Mouse (Mus musculus) thymus, postnatal 10 days (tissue): Measurements from ENCODE around the gene Lysmd1.
A peak's percentile ranks its signal among the peaks of the same experiment; 100 is the strongest.

Experiments used
- DNase-seq, 2 experiments: peaks; one replicate each; pipeline ENCODE4 v3.0.0; 2021; ENCODE audit warnings: low spot score in 2 of 2

The Lysmd1 gene

DNA sequence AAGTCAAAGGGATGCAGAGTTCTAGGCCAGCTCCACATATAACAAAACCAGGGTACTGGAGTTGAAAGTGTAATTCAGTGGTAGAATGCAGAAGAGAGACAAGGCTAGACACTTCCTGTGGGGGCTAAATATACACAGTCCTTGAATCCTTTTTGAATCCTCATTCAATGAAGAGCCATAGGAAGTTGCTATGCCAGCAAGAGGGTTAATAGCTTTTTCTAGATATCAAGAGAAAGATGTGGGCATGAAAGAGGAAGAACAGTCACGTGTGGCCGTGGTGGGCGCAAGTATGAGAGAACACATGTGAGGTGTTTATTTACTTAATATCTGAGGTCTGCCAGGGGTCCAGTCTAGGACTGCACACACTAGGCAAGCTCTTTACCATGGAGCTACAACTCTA, 2.4 kb downstream of the Lysmd1 start:
- no peak for DNase-seq

DNA sequence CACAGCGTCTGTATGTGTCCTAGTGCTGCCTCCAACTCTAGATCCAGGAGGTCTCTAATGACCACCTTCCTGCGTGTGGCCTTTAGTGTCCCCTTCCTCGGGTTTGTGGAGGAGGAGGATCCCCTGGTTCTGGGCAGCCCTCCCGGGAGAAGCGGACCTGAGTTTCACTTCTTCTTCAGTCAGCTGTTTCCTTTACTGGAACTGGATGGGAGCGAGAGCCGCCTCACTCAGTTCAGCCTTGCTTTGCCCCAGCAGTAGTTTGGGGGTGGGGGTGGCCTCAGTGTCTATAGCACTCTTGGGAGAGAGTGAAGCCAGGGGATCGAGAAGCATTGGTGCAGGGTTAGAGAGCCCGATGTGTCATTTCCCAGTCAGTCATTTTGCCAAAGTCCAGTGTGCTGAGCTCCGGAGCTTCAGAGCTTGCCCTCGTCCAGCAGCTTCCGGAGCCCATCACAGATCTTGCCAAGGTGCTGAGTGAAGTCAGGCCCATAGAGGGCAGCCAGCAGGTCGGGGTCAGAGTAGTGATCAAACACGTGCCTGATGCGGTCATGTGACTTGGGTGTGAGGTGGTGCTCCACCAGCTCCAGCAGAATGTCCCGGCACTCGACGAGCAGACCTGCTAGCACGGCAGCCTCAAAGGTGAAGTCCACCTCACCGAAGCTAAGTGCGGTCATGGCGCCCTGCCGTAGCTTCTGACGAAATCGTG, 5.8 kb downstream of the Lysmd1 start:
- DNase-seq: no peak

DNA sequence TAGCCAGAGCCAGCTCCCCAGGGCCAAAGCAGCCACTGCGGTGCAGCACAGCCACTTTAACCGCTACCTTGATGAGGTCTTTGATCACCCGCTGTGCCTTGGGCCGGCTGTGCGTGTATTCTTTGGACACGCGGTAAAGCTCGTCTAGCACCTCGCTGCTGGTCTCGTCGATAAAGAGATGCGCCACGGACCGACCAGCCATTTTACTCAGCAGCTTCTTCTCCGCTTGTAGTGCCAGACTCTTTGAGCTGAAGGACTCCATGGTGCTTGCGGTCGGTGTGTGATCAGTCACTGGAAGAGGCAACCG, 6.4 kb downstream of the Lysmd1 start:
- no peak for DNase-seq

DNA sequence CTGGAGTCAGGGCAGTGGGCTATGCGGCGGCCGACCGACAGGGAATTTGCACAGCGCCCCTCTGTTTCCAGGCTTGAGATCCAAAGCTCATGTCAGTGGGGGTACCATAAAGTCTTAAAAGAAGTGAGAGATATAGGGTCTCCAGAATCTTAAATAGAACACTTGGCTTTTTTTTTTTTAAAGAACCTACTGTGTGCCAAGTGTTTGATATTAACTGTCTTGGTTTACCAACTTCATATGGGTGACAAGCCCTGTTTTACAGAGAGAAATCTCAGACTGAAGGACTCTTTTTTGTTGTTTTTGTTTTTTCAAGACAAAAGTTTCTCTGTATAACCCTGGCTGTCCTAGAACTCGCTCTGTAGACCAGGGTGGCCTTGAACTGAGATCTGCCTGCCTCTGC, 6.9 kb downstream of the Lysmd1 start:
- DNase-seq: no peak

DNA sequence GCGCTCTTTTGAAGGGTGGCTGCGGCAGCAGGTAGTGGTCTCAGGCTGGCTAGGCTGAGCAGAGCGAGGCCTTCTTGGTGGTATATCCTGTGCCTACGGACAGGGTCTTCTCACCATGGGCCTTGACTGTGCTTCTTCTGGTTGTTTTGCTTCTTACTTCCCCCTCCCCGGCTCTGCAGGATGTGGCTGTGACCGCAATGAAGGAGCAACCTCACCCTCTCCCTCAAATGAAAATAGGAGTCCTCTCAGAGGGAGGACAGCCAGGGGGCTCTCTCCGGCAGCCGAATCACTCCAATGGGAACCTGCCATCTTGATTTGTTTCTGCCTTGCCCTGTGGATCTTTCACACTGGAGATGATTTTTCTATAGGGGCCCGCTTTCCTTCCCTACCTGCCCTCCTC, 7.6 kb downstream of the Lysmd1 start:
- DNase-seq: peak; percentile 78 to 82

DNA sequence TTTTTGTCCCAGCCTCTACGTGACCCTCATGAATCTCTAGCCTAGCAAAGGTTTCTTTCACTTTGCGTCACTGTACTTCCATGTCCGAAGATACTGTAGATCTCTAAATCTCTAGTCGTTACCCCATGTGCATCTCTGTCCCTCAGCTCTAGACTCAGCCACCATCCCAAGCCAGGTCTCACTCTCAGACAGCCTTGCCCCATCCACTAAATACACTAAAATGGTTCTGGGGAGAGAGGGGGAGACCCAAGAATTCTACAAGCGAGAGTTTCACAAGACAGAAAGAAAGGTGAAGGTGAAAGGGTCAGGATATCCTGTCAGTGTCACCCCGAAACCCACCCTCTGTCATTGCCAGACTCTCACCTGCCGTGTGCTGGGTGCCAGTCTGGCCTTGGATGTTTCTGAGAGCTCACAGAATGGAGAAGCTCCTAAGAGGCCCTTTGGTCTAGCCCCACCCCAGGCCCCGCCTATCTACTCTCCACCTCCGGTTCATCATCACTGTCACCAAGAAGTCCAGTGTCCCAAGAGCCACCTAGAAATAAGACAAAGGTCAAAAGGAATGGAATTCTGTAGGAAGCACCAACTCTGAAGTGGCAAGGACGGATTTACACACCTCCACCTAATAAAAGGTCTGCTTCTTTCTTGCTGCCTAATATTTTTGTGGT, 8.2 kb downstream of the Lysmd1 start, which contains the start of gene Tnfaip8l2:
TSS of gene Tnfaip8l2 (minus strand) at position 409 of the 665 bp plus-strand sequence.
- DNase-seq: peak; percentile 53 to 54

DNA sequence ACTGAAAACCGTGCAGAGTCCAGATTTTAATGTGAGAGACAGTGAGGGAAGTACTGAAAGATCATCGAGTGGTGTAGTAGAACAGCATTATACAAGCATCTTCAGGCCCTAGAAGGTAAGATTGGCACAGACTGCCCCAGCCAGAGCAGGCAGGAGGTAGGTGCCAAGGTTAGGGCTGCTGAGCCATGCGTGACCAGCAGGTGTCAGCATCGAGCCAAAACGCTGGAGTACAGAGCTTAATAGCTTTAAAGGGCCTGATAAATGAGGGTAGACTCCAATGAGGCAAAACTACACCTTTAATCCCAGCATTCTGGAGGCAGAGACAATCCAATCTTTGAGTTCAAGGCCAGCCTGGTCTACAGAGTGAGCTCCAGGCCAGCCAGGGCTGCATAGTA, 8.7 kb downstream of the Lysmd1 start:
- peak; percentile 81 to 92 for DNase-seq

DNA sequence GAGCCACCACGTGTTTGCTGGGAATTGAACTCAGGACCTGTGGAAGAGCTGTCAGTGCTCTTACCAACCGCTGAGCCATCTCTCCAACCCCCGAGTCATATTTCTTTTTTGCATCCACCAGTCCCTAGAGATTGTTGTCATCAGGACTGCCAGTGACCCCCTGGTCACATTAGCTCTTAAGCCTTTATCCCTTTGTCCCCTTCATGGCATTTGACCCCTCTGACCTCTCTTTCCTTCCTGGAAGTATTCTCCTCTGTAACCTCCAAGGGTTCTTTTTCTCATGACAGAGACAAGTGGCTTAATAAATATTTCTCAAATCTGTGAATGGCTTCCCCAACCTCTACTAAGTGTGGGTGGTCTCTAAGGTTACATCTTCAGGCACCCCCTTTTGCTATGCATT, 14.0 kb downstream of the Lysmd1 start:
- no peak for DNase-seq

DNA sequence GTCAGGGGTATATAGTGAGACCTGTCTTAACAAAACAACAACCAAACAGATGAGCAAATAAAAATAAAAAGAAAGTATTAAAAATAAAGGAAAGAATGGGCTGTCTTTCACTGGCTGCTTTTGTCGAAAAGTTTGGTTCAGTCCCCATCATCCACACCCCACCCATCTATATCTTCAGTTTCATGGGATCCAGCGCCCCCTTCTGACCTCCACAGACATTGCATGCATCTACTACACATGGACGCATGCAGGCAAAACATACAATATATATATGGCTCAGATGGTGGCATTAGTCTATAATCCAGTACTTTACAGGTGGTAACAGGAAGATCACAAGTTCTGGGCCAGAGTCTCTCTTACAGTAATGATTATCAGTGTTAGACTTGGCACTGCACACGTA, 20.0 kb downstream of the Lysmd1 start:
- DNase-seq: peak in 1 of 2 experiments; percentile 69

DNA sequence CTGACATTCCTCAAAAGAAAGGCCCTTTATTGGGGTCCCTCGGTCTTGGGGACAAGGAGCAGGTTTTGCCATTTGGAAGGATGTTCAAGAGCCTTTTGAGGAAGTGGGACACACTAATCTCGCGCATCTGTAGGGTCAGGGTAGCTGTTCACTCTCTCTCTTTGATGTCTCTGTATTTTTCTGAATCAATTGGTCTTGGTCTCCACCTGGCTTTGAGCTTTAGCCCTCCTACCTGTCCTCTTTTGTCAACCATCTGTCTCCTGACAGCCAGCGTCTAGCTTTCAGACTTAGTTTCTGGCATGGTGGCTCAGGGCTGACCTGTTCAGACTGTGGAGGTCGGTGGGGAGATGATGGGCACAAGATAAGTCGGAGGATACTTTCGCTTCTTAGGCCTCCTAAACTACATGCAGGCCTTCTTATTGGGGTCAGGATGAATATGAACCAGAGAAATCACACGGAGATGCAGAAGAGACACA, 25.7 kb downstream of the Lysmd1 start:
- DNase-seq: no peak

DNA sequence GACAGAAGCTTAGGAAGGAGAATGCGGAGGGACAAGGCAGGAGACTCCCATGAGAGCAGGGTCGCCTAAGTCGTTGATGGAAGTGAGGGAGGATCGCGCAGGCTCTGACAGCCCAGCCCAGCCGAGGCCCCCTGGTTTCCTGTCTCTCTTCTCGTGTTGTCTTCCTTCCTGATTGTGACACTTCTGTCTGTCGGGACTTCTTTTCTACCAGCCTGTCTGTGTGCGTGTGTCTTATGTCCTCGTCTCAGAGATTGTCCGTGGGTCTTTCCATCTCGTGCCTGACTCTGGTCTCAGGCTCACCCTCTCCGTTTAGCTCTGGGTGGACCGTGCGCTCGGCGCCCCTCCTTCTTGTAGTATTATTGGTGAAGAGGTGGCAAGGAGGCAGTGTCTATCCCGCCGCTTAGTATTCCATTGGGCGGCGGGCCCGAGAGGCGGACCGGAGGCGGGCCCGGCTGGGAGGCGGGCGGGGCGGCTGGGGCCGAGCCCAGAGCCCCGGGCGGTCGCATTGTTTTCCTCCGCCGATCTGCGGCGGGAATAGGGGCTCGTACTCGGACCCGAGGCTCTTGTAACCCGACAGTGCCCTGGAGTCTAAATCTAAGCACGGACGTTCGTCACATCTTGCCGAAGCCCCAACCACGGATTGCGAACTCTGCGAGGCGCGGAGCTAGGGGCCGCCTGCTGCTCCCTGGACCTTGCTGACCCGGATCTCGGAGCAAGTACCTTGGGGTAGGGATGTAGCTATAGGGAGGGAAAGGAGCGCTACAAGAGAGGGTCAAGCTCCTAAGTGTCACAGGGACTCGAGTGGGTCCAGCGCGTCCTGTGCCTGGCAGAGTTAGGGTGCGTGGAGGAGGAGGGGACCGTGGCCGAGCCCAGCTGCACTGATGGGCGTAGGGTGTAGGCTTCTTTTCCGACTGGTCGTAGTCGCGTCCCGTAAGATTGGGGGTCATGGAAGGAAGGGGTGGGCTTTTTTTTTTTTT, 26.4 kb downstream of the Lysmd1 start, which contains the start of gene Sema6c:
TSS of gene Sema6c (plus strand) at position 471 of the 977 bp plus-strand sequence.
- DNase-seq: peak; percentile 74 to 82

DNA sequence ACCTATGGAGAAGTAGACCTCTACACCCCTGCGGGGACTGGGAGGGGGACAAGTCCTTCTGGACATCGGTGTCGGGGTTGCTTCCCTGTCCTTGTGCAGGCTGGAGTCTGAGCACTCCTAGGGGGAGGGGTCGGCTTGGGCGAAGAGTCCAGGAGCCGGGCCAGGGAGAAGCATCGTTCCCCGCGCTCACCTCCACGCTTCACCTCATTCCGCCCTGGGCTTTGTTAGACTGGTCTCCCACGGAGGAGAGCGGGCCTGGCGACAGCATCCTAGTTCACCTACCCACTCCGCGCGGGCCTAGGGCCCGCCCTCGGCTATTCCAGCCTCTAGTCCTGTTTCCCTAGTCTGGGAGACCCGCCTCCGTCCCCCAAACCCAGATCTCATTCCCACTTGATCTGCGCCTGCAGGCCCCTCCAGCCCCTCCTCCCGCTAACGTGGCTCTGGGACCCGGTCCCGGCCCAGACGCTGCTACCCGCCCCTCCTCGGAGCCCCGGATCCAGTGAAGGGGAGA, 27.2 kb downstream of the Lysmd1 start:
- no peak for DNase-seq

DNA sequence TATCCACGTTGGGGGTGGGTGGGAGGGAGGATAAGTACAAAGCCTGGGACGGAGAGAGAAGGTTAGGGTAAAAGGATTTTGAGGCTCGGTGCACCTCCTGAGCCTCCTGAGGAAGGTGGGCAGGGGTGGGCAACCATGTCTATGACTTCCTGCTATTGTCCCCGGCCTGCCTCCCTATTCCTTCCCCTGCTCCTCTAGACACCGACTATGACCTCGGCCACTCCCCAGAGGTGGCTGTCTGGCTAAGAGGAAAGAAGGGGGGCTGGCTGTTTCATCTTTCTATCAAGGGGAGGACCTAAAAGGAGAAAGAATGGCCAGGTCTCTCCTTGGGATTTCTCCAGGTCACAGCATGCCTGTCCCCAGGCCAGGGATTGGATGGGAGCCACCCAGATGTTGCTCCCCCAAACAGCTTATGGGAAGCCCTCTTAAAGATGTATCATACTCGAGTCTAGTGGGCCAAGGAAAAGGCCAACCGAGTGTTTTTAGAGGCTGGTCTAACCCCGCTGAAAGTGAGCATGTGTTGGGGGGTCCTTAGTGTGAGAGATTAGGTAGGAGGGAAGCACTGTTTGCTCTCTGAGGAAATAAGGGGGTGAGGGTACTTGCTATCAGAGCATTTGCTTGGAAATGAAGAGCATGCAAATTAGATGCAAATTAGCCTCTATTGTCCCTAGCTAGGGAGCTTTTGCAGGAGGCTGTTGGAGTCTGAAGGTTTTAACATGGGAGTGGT, 27.9 kb downstream of the Lysmd1 start:
- no peak for DNase-seq

DNA sequence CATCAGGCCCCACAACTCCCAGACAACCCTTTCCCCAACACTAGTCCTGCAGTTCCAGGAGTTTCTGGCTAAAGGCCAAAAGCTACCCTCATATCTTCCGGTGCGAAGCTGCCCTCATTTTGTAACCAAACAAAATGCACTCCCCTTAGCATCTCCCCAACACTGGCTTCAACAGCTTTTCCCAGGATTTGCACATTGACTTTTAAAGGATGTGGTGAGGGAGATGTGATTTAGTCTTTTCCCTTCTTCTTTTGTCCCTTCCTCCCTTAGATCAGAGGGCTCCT, 28.4 kb downstream of the Lysmd1 start:
- no peak for DNase-seq

DNA sequence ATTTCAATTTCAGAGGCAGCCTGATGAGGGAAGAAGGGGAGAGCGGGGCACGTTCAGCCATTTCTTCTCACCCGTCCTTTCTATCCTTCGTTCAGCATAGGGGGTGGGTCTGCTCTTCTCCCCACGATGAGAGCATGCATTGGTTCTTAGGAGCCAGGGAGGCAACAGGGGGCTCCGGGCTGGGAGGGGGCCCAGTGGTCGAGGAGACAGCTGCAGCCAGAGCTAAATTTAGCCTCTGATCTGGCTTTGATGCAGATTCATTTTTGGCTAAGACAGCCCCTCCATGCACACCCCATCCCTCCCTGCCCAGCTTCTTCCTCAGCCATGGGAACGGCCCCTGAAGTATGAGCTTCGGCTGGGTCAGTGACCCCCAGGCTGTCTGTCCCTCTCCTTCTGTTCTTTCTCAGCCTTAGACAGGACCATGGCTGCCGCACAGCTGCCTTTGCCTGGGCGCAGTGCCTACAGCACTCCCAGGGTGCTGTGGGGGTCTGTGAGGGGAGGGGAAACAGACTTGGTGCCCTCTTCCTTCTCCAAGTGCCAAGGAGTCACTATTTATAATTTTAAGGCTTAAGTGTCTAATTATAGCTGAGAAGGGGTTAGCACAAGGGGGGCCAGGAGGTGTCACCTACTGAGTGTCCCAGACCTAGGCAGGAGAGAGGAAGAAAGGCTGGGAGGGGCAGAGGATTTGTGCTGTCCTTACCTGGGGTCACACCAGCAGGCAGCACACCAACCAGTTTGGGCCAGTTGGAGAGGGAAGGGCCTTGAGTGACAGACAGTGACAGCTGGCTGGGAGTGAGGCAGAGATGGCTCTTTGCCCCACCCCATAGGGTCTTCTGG, 29.7 kb downstream of the Lysmd1 start:
- DNase-seq: no peak

DNA sequence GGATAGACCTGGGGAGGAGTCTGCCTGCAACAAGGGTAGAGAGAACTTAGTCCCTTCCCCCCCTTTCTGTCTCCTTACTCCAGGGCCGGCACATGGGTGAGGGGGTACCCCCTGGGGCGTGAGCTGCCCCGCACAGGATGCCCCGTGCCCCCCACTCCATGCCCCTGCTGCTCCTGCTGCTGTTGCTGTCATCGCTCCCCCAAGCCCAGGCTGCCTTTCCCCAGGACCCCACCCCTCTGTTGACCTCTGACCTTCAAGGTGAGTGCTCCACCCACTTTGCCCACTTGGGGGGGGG, 30.3 kb downstream of the Lysmd1 start:
- no peak for DNase-seq

DNA sequence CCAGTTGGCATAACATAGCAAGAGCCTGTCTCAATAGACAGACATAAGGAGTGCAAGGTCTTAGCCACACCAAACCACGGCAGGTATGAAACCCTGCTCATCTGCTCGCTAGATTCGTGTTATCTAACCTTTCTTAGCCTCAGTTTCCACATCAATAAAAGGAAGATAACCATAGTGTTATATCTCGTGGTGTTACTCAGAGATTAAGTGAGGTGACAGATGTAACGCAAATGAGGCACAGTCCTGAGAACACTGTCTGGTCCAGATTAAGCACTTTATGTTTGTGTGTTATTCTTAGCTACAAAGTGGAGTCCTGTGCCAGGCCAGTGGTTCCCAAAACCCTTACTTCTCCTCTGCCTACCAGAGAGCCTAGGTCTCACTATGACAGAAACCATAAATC, 31.0 kb downstream of the Lysmd1 start:
- no peak for DNase-seq

DNA sequence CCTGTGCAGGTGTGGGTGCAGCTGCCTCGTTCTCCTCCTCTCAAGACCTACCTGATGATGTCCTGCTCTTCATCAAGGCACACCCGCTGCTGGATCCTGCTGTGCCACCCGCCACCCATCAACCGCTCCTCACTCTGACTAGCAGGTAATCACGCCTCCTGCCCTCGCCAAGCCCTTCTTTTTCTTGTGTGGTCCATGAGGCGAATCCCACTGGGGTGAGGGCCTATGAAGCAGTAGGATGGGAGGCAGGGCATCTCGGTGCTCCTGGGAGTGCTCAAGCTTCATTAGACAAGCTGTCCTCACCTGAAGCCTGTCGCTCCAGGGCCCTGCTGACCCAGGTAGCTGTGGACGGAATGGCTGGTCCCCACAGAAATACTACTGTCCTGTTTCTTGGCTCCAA, 36.1 kb downstream of the Lysmd1 start:
- no peak for DNase-seq

DNA sequence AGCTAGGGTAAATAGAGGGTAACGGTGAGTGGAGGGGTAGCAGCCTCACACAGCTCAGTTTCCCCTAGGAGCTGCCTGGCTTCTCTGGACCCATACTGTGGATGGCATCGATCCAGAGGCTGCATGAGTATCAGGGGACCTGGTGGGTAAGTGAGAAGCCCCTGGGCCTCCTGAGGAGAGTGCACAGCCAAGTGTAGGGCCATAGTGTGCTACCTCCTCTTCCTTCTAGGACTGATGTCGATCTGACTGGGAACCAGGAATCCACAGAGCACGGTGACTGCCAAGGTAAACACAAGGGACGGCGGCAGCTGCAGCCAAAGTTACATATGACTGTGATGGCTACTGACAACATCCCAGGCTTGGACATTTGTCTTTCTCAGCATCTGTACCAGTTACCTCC, 37.2 kb downstream of the Lysmd1 start:
- no peak for DNase-seq

DNA sequence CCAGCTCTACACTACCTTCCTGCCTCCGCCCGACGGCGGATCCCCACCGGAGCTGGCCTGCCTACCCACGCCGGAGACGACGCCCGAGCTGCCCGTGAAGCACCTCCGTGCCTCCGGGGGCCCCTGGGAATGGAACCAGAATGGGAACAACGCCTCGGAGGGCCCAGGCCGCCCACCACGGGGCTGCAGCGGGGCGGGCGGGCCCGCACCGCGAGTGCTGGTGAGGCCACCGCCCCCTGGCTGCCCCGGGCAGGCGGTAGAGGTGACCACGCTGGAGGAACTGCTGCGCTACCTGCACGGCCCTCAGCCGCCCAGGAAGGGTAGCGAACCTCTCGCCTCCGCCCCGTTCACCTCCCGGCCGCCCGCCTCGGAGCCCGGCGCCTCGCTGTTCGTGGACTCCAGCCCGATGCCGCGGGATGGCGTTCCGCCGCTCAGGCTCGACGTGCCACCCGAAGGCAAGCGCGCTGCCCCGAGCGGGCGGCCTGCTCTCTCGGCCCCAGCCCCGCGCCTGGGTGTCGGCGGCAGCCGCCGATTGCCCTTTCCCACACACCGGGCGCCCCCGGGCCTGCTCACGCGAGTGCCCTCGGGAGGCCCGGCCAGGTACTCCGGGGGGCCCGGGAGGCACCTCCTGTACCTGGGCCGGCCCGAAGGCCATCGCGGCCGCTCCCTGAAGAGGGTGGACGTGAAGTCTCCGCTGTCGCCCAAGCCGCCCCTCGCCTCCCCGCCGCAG, 38.8 kb downstream of the Lysmd1 start:
- no peak for DNase-seq
